Mouse (Mus musculus) heart, embryonic 11.5 days (tissue): ENCODE measurements around the gene 1700028J19Rik. TPM values are rescaled to one million over a fixed set of nuclear protein-coding genes. Genes with fewer than 3 reads are reported as not detected.

Source experiments
- ATAC-seq: fragments of 200-750 bp; cut with Nextera tagmentation; replicated peaks from 2 replicates; pipeline ENCODE4 v1.8.0; 2017; ENCODE audit warnings: moderate library complexity; ENCODE audit not compliant: insufficient number of reproducible peaks, low FRiP score, low TSS enrichment
- H3K27ac ChIP-seq: fragments of 300-500 bp; sonication (generic); 2 replicates; pipeline ENCODE4 v1.5.1; 2014; ENCODE audit warnings: mild to moderate bottlenecking, low read depth, low read length
- H3K27me3 ChIP-seq: fragments of 300-500 bp; sonication (generic); 2 replicates; pipeline ENCODE4 v1.6.1; 2014; ENCODE audit warnings: mild to moderate bottlenecking, low read length, mixed read lengths; ENCODE audit not compliant: control insufficient read depth, insufficient read depth
- H3K36me3 ChIP-seq: fragments of 300-500 bp; sonication (generic); 2 replicates; pipeline ENCODE4 v1.6.1; 2014; ENCODE audit warnings: mild to moderate bottlenecking, low read length, moderate library complexity, mixed read lengths; ENCODE audit not compliant: control insufficient read depth, insufficient read depth
- H3K4me1 ChIP-seq: fragments of 300-500 bp; sonication (generic); 2 replicates; pipeline ENCODE4 v1.6.1; 2014; ENCODE audit warnings: low read length; ENCODE audit not compliant: control insufficient read depth, insufficient read depth
- H3K4me2 ChIP-seq: fragments of 300-500 bp; sonication (generic); 2 replicates; pipeline ENCODE4 v1.6.1; 2014; ENCODE audit warnings: mild to moderate bottlenecking, moderate library complexity
- H3K4me3 ChIP-seq: fragments of 300-500 bp; sonication (generic); 2 replicates; pipeline ENCODE4 v1.5.1; 2014; ENCODE audit warnings: low read depth, low read length
- H3K9ac ChIP-seq: fragments of 300-500 bp; sonication (generic); 2 replicates; pipeline ENCODE4 v1.6.1; 2014; ENCODE audit warnings: mild to moderate bottlenecking, low read depth, low read length, moderate library complexity
- H3K9me3 ChIP-seq: fragments of 300-500 bp; sonication (generic); replicated peaks from 2 replicates; pipeline ENCODE4 v1.6.1; 2016; ENCODE audit warnings: low read length; ENCODE audit not compliant: control insufficient read depth
- WGBS: fragments of 180-500 bp; shearing (Covaris S2); extraction: QIAGEN DNeasy Blood & Tissue Kit; methylation state at CpG from one replicate; pipeline ENCODE4 v1.1.7; 2014; ENCODE audit not compliant: insufficient replicate concordance; 5-methylcytosine and 5-hydroxymethylcytosine counted together
- polyA plus RNA-seq: library from polyadenylated mRNA; unstranded; fragments of >200 nt; fragmentation: Nextera tagmentation; extraction: Ambion mirVana; gene quantifications from 2 replicates; pipeline ENCODE4 v1.2.1, GENCODE M21; 2014

Gene 1700028J19Rik
- polyA plus RNA-seq, 1 experiment from 2014 or later = 1.7 TPM

DNA sequence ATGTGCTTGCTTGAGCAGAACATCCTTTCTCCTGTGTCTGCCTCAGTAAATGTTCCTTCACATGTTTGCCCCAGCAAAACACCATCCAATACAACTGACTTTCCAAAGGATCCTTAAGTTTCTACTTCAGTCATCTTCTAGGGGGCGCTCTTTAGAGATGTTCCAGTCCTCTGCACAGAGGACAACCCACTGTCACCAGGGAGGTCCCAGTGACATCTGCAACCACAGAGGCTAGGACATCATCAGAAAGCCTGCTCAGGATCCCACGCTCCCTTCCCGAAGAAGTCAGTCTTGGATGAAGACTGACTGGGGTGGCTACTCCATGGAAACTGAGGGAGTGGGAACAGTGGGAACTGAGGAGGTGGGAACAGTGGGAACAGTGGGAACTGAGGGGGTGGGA is 29.1 kb upstream of the 1700028J19Rik start:
- no peak overlapping the region for H3K9ac ChIP-seq
- no peaks in the 10 kb centered on the region for H3K4me1 ChIP-seq
- no peak for ATAC-seq
- no peaks in the 10 kb centered on the region for H3K36me3 ChIP-seq
- no peak overlapping the region for H3K4me3 ChIP-seq
- 0 out of 2 replicates have a peak, but pooled peaks cover 2% of the 10 kb centered on the region for H3K9me3 ChIP-seq
- H3K4me2 ChIP-seq = no peak overlapping the region
- WGBS = 62% methylated on average over 3 of the region's 3 CpGs
- H3K27me3 ChIP-seq = peaks cover 14% of the 10 kb centered on the region
- no peak overlapping the region for H3K27ac ChIP-seq

DNA sequence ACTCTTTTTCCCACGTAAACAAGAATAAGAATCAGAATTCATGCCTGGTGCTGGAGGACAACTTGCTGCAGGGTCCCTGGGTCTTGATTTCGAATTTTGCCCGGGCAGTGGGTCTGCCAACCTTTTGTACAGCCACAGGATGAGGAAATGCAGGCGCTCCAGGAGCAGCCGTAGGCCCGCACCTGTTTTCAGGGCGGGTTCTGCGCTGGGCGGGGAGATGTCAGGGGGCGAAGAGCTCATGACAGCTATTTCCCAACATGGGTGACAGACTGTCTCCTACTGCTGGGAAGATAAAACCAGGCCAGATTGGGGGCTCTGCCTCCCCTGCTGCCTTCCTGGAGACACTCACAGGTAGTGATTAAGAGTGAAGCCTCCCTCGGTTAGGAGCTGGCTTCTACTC is 27.6 kb upstream of the 1700028J19Rik start:
- Histone ChIP-seq H3K9ac (no peak overlapping the region), H3K4me3 (no peak overlapping the region), H3K4me1 (no peaks in the 10 kb centered on the region), H3K36me3 (no peaks in the 10 kb centered on the region), H3K9me3 (0 out of 2 replicates have a peak, but pooled peaks cover 2% of the 10 kb centered on the region), H3K4me2 (no peak overlapping the region), H3K27ac (no peak overlapping the region), H3K27me3 (peaks cover 16% of the 10 kb centered on the region)
- WGBS = 21% methylated on average over 11 of the region's 11 CpGs
- ATAC-seq = no peak

DNA sequence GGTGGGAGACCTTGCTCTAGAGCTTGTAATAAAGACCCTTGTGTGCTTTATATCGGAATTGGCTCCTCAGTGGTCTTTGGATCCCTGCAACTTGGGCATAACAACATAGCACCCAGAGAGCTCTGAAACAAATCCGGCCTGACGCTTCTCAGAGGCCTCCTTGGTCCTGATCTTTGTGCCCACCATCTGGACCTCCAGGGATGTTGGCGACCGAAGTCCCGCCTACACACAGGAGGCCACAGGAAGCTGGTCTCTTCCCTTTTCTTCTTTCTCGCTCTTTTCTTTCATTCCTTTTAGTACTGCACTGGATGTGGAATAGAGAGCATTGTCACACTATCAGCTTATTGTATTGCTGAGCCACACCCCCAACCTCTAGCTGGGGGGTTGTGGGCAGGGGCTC is 27.0 kb upstream of the 1700028J19Rik start:
- Histone ChIP-seq H3K4me1 (no peaks in the 10 kb centered on the region), H3K9me3 (0 out of 2 replicates have a peak, but pooled peaks cover 2% of the 10 kb centered on the region), H3K4me2 (no peak overlapping the region), H3K9ac (no peak overlapping the region), H3K36me3 (no peaks in the 10 kb centered on the region), H3K4me3 (no peak overlapping the region), H3K27me3 (peaks cover 19% of the 10 kb centered on the region), H3K27ac (no peak overlapping the region)
- ATAC-seq = no peak
- WGBS = 58% methylated on average over 7 of the region's 7 CpGs

GRCm38 (mm10) chr7:44272546-44272945 is 26.1 kb upstream of the 1700028J19Rik start:
- H3K4me3 ChIP-seq = no peak overlapping the region
- no peak overlapping the region for H3K9ac ChIP-seq
- 82% methylated on average over 7 of the region's 7 CpGs for WGBS
- H3K27me3 ChIP-seq = peaks cover 19% of the 10 kb centered on the region
- no peak for ATAC-seq
- no peaks in the 10 kb centered on the region for H3K36me3 ChIP-seq
- no peaks in the 10 kb centered on the region for H3K4me1 ChIP-seq
- H3K9me3 ChIP-seq = no peaks in the 10 kb centered on the region
- H3K4me2 ChIP-seq = no peak overlapping the region
- H3K27ac ChIP-seq = no peak overlapping the region

GRCm38 (mm10) chr7:44271309-44271708 is 24.8 kb upstream of the 1700028J19Rik start:
- Histone ChIP-seq H3K27me3 (peaks cover 23% of the 10 kb centered on the region), H3K27ac (no peak overlapping the region), H3K4me2 (no peak overlapping the region), H3K36me3 (no peaks in the 10 kb centered on the region), H3K9ac (no peak overlapping the region), H3K9me3 (no peaks in the 10 kb centered on the region), H3K4me3 (no peak overlapping the region), H3K4me1 (no peaks in the 10 kb centered on the region)
- 67% methylated on average over 2 of the region's 2 CpGs for WGBS
- ATAC-seq = no peak

DNA sequence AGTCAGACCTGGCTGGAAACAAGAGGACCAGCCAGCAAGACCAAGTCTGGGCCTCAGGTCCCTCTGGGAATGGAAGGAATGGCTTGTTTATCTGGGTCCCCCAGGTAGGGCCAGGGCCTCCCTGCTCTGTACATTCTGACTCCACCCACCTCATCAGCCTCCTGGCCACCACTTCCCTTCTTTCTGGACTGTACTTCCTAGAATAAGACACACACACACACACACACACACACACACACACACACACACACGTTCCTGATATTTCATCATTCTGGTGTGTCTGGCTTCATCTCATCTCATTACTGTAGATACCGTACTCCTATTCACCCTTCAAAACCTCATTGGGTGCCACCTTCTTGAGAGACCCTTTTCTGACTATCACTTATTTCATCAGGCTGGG is 22.9 kb upstream of the 1700028J19Rik start:
- Histone ChIP-seq H3K27ac (no peak overlapping the region), H3K27me3 (peaks cover 25% of the 10 kb centered on the region), H3K9me3 (no peaks in the 10 kb centered on the region), H3K9ac (no peak overlapping the region), H3K4me1 (no peaks in the 10 kb centered on the region), H3K4me2 (no peak overlapping the region), H3K36me3 (no peaks in the 10 kb centered on the region), H3K4me3 (no peak overlapping the region)
- ATAC-seq = no peak
- 72% methylated on average over 2 of the region's 2 CpGs for WGBS

DNA sequence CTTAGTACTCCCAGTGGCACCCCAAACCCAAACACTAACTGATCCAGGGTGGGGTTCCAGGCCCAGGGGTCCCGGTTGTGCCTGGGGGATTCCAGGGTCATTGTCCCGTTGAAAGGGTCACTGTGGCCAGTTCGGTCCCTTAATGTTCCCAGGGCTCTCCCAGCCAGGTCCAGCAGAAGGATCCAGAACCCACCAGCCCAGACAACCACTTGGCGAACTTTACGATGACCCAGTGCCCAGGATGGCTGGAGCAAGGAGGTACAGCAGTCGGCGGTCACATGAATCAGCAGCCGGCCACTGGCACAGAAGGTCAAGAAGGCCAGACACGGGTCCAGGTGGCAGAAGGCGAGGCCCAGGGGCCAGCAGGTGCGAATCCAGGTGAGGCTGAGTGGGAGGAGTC is 21.6 kb upstream of the 1700028J19Rik start:
- H3K4me2 ChIP-seq = no peak overlapping the region
- H3K9me3 ChIP-seq = no peaks in the 10 kb centered on the region
- no peak overlapping the region for H3K27ac ChIP-seq
- H3K4me1 ChIP-seq = no peaks in the 10 kb centered on the region
- peaks cover 26% of the 10 kb centered on the region for H3K27me3 ChIP-seq
- no peak overlapping the region for H3K4me3 ChIP-seq
- no peaks in the 10 kb centered on the region for H3K36me3 ChIP-seq
- no peak overlapping the region for H3K9ac ChIP-seq
- no peak for ATAC-seq
- 74% methylated on average over 11 of the region's 11 CpGs for WGBS

DNA sequence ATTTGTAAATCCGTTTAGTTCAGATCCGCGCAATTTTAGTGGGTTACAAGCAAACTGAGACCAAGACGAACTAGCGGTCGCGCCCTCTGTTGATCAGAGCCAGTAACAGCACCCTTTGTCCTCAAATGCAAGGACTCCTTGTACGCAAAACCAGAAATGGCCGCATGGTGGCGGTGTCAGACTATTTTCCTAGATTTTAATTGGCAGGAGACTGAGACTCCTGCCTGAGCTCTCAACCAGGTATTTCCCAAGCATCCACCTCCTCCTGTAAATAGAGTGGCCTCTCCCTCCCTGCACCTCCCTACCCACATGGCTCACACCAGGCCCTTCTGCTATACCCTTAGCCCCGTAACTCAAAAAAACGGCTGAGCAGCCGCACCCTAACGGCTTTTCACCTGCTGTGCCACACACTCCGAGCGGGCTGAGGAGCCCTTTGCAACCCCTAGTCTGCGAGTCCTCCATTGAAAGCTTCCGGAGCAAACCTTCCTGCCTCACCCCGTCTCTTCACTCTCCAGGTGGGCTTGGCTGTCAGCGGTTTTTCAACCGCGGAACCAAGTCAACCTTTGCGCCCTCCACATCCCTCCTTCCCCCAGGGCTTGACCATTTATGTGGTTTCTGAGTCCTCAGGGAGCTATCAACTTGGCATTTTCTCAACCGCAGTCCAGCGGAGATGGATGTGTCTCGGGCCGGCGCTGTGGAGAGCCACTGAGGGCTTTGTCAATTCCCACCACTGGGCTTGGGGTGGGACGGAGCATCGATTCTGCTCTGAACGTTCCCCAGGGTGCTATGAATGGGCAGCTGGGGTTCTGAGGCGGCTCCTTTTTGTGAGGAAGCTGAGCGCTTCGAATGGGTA is 16.5 kb upstream of the 1700028J19Rik start:
- peak overlapping the region; percentile 45 for H3K4me2 ChIP-seq
- 0 out of 2 replicates have a peak, but pooled peaks have one; percentile 24 for ATAC-seq
- H3K4me1 ChIP-seq = no peaks in the 10 kb centered on the region
- no peak overlapping the region; the same call in 1 of the 2 replicates for H3K4me3 ChIP-seq
- H3K27ac ChIP-seq = no peak overlapping the region
- H3K9ac ChIP-seq = no peak overlapping the region
- 4% methylated on average over 34 of the region's 34 CpGs for WGBS
- H3K27me3 ChIP-seq = peaks cover 30% of the 10 kb centered on the region
- no peaks in the 10 kb centered on the region for H3K9me3 ChIP-seq
- no peaks in the 10 kb centered on the region for H3K36me3 ChIP-seq

GRCm38 (mm10) chr7:44261147-44261546 is 14.7 kb upstream of the 1700028J19Rik start, which contains the start of gene Gm15517:
Gene Gm15517 (plus strand): TSS chr7:44261447.
- Histone ChIP-seq H3K9me3 (no peaks in the 10 kb centered on the region), H3K4me2 (no peak within 1 kb of the TSS), H3K36me3 (no peaks in the 10 kb centered on the region), H3K9ac (no peak within 1 kb of the TSS), H3K27me3 (peaks cover 25% of the 10 kb centered on the region), H3K27ac (no peak within 1 kb of the TSS), H3K4me3 (no peak within 1 kb of the TSS), H3K4me1 (no peaks in the 10 kb centered on the region)
- no peak for ATAC-seq
- WGBS = 50% methylated on average over 5 of the region's 5 CpGs
